Mouse (Mus musculus): ENCODE data around the gene Sh3d19.

Gene Sh3d19

DNA sequence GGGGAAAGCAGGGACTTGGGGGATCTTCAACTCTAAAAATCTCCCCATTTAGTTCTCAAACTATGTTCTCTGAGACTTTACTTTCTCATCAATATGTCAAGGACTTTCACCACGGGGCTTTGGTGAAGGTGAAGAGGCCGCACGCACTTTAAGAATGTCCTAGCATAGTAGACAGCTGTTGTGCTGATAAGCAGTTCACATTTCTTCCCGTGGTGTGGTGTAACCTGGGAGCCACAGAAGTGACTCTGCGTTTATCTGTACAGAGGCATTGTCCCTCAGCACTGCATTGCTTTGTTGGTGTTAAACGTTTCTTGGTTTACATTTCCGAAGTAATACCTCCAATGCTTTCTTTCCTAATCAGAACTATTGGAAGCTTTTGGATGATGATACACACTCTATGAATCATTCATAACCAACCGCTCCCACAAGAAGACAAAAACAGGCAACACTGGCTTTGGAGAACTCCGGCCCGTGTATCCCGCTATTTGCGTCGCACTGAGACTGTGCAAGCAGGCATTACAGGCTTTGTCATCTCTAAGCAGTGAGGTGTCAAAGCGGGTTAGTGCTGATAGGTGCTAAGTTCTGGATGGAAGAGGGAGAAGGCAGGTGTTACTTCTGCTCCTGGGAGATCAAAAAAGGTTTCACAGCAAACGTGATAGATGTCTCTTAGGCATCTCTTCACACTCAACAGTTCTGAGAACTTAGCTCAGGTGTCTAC lies 57.9 kb downstream of the Sh3d19 start:
- DNase-seq (ENCODE audit: low spot score), result no peak

DNA sequence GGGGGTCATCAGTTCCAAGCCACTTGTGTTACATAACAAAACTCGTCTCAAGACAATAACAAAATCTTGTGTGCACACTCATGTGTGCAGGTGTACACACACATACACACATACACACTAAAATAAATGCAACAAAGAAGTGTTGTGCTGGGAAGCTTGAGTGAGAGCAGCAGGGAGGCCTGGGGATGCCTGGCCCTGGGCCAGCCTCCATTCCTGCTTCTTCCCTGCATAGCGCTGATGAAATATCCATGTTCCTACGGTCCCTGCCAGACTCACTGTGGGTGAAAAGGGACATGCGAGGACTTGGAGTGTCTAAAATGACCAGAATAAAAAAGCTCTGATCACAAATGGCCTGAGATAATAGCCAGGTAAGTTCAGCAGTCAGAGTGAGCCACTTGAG lies 59.7 kb downstream of the Sh3d19 start:
- DNase-seq (ENCODE audit: low spot score), result no peak

DNA sequence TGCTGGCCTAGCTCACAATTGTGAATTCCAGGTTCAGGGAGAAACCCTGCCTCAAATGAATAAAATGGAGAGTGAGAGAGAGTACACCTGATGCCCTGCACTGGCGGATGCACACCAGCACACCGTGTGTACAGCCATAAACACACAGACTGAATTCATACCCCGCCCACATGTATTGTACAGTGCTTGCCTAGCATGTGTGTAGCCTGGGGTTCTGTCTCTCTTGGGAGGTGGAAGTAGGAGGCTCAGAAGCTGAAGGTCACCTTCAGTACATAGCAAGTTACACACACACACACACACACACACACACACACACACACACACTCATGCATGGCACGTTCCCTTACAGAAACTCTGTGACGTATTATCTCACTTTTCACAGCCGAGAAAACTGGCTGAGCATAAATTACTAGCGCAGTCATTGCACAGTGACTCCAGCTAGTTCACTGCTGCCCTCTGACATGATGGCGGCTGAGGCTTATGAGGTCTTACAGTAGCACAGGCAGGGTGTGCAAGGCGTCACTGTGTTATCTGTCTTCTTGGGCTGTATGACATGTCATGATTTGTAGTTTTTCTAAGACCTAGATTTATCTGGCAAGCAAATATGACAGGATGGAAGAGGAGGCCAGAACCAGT lies 62.7 kb downstream of the Sh3d19 start:
- DNase-seq (ENCODE audit: low spot score), result no peak

DNA sequence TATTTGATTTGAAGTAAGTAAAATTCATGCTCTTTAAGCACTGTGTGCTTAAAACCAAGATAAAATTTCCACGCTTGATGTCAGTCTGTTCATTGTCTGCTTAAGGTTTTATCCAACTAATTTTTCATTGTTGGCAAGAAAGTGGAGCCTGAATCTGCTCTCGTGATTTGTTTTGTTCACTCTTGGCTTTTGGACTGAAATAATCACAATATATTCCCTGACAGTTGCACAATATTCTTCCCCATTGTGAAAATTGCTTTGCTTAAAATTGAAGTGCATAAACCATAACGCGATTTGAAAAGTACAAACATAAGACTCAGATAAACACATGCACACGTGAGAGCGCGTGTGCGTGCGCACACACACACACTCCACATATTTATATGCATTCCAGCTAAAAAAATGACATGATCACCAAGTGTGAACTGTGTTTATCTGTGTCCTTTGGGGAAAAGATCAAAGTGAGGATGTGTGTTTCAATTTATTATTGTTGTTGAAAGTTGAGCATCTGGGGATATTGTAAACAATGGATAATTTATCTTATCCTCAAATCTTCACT lies 67.1 kb downstream of the Sh3d19 start:
- DNase-seq (ENCODE audit: low spot score), result no peak

DNA sequence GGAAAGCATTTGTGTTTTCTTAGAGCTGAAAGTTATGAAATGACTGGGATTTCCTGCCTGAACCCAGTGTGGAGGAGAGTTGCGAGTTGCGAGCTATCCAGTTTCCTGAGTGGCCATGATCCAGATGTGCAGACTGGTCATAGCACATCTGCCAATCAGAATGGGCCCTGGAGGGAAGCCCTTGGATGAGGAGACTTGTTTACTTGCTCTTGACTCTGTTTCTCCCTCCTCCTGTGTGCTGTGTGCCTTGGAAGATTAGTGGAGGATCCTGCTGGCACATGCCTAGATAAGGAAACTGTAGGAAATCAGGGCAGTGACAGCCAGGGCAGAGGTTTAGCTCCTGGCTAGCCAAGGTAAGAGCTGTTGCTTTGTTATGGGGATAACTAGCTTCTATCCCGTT lies 67.7 kb downstream of the Sh3d19 start:
- peak; percentile 25 for DNase-seq (ENCODE audit: low spot score)

DNA sequence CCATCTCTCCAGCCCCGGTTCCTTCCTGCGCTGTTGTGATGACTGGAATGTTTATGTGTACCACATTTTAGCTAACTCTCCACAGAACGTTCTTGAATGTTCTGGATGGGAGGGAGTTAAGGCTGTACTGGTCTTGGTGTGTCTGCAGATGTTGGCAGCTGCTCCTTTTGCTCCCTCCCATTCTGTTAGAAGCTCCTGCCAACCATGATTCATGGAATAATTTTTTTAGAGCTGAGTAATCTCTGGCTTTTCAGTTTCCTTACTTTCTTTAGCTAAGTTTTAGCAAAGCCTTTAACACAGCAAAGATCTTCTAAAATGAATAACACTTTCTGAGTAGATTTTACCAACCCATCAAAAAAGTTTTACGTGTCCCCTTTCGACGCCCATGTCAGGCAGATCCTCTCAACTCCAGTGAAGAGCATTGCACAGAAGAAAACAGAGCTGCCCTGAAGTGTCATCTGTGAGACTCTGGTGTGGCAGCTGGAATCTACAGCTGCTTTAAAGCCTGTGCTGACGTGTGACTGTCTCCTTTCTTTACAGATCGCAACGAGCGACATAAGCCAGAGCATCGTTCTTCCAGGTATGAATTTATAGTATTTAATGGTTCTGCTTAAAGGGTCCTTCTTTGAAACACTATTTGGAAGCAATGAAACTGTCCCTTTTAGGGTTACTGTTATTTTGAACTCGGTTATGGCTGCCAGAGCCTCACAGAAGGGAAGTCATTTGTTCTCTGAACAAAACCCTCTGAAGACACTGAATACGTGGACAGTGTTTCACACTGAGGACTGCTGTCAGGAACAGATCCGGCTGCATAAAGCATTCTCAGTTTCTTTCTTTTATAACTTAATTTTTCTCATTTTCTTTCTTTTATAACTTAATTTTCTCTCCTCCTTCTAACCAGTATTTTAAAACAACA lies 69.6 kb downstream of the Sh3d19 start:
- no peak for DNase-seq (ENCODE audit: low spot score)

DNA sequence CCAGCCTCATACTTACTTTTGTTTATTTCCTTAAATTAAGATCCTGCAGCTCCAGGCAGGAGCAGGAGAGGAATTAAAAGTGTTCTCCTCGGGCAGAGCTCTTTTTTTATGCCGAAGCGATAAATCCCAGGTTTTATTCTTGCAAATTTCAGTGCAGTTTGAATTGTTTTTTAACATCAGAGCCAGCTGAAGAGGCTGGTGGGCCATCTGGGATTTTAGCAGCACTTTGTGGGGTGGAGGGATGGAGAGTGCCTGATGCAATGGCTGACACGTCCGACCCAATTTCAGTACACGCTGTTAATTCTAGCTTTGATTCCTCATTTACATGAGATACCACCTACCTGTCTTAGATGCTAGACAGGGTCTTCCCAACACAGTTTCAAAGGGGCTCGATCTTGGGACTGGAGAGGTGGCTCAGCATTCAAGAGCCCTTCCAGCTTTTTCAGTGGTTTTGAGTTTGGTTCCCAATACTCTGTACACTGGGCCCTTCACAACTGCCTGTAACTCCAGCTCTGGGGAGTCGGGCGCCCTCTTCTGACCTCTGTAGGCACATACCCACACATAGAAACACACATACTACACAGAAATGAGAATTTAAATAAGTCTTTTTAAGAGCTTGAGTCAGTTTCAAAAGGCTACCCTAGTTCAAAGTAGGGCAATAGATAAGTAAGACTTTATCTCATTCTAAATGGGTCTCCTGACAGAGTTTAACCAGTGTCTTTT lies 76.9 kb downstream of the Sh3d19 start:
- no peak for DNase-seq (ENCODE audit: low spot score)

DNA sequence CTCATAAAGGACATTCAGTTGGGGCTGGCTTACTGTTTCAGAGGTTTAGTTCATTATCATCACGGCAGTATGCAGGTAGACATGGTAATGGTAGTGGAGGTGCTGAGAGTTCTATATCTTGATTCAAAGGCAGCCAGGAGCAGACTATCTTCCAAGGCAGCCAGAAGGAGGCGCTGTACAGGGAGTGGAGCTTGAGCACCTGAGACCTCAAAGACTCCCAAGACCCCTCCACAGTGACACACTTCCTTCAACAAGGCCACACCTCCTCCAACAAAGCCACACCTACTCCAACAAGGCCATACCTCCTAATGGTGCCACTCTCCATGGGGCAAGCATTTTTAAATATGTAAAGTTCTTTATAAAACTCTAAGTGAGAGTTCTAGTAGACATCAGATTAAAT lies 78.1 kb downstream of the Sh3d19 start:
- no peak for DNase-seq (ENCODE audit: low spot score)

DNA sequence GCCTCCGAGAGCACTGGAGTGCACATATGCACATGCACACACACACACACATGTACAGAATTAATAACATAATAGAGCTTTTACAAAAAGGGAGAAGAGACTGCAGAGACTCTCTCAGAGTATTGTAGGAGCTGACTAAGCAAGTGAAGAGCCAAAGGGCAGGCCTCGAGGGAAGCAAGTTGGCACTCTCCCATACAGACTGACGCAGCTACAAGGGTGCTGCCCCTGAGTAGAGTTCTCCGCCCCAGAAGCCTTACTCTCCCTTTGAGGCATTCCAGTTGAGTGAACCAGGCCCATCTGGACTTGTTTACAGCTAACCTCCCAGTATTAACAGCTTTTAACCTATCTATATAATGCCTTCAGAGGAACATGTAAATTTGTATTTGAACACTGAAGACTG lies 85.8 kb downstream of the Sh3d19 start:
- DNase-seq (ENCODE audit: low spot score), result peak; percentile 27

DNA sequence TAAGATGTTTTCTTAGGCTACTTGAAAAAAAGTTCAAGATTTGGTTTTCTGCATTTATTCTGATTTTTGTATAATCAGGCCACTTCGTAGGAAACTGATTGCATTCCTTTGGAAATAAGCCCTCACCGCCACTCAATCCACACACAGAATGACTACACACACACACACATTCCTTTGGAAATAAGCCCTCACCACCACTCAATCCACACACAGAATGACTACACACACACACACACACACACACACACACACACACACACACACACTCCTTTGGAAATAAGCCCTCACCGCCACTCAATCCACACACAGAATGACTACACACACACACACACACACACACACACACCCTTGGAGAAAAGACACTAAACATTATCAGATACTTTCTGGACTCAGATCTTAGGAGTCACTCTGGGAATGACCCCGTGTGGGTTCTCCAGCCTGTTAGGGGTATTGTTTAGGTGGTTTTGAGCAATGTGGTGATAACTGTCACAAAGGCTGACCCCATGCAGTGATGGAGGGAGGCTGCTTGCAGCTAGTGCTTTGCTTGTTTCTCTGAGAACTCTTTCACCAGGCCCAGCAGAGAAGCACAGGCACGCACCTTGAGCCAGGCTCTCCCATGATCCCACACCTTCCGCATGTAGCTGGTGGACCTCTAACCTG lies 86.7 kb downstream of the Sh3d19 start:
- DNase-seq (ENCODE audit: low spot score), result no peak

DNA sequence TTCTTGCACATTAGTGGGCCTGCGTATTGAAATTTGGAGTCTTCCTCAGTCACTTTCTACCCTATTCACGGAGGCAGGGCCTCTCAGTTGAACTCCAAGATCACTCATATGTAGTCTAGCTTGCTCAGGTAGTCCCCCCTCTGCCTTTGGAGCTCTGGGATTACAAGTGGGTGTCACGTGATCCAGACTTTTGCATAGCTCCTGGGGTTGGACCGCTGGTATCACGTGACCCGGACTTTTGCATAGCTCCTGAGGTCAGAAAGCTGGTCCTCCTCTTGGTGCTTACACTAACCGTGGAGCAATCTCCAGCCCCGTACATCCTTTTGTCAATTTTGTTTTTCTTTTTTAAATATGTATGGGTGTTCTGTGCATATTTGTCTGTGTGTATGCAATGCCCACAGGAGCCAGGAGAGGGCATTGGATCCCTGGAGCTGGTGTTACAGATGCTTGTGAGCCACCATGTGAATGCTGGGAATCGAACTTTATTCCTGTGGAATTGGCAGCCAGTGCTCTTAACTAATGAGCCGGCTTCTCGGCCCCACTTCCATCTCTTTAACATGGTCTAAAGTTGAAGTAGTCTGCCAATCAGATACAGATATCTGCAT lies 98.8 kb downstream of the Sh3d19 start:
- DNase-seq (ENCODE audit: low spot score), result no peak

DNA sequence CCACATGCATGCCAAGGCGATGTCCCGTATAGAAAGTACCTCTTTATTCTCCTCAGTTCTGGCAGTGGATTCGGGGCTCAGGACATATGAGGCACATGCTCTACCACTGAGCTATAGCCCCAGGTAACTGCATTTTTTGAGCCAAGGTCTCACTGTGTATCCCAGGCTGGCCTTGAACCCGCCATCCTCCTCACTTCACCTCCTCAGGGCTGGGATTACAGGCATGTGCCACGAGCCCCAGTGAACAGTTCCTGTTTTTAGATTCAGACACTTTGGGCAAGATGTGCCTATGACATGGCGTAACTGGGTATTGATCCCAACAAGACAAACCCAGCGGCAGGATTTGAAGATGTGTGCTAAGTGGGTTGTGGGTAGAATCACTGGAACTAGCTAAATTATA lies 99.9 kb downstream of the Sh3d19 start:
- no peak for DNase-seq (ENCODE audit: low spot score)

DNA sequence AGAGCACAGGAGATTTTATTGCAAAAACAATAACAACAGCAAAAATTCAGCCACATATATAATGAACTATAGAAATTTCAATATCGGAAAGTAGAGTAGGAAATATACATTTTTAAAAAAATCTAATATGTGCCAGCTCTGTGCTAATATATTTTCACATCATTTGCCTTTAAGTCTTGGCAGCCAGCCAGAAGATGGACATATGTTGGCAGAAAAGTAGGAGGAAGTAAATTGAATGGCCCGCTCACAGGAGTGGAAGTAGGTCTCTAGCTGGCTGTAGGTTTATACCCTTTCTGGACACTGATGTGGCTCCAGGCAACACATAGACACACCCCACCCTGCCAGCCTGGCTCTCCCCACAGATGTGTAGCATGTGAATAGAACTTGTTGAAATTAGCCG lies 101.2 kb downstream of the Sh3d19 start:
- no peak for DNase-seq (ENCODE audit: low spot score)

DNA sequence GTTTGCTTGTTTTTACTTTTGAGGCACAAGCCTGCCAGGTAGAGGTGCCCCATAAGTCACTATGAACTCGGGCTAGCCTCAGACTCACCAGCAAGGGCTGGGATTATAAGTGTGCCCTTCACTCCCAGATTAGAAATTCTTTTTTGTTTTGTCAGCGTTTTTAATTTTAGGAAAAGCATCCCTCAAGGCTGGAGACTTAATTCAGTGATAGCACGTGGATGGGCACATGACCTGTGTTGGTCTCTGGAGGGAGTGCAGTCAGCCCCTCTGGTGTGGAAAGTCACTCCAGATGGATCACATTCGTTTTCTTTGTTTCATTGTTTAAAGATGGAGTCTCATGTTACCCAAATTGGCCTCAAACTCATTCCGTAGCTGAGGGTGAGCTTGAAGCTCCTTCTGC lies 102.0 kb downstream of the Sh3d19 start:
- no peak for DNase-seq (ENCODE audit: low spot score)

DNA sequence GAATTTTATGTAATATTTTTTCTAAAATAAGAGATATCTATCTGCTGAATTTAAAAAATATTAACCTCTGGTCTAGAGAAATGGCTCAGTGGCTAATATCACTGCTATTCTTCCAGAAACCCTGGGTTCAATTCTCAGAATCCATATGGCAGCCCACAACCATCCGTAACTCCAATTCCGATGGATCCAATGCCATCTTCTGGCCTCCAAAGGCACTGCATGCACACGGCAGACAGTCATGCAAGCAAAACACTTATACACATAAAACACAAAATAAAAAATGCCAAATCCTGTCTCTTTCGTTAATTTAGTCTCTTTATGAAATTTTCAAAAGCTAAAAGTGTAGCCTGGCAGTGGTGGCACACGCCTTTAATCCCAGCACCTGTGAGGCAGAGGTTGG lies 104.7 kb downstream of the Sh3d19 start:
- DNase-seq (ENCODE audit: low spot score), result no peak

DNA sequence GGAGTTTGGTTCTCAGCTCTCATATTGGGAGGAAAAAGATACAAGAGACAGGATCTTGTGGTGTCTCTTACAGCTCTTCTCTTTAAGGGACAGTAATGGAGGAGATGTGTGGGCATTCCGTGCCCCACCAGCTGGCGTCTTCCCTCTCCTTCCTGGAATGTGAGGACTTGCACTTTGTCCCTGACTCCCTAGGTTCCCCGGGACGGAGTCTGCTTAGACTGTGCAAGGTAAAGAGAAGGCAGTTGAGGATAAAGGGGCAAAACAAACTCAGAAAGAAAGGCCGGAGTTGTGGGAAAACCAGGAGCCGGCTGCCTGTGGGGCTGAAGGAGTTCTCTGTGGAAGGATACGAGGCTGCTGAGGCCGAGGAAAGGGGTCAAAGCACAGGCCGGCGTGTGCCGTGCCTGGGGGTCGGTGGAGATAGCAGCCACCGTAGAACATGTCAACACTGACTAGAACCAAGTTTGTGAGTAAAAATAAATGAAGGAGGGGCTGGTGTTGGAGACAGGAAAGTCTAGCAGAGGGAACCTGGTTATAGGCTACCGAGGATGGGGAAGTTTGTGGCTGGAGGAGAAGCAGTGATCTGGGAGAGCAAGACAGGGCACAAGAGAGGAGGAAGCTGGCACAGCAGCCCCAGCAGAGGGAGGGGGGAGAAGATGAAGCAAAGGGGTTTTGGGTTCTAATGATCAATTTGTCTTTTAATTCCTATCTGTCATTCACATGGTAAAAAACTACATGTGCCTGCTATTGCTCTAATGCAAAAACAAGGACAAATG lies 105.8 kb downstream of the Sh3d19 start:
- no peak for DNase-seq (ENCODE audit: low spot score)

DNA sequence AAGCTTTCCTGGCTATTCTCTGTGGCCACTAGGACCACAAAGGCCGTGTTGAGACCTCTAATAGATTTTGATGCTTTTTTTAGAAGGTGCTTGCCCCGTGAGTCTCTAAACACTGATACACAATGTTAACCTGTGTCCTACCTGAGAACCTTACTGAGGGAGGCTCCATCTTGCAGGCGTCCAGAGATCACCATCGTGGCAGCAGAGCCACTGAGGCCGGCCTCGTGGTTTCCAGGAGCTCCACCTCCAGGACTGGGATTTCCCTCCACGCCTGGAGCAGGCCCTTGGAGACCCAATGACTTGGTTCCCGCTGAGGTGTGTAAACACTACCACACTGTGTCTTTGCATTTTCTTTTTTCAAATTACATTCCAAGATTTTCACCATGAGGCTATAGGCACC lies 112.1 kb downstream of the Sh3d19 start:
- no peak for DNase-seq (ENCODE audit: low spot score)

DNA sequence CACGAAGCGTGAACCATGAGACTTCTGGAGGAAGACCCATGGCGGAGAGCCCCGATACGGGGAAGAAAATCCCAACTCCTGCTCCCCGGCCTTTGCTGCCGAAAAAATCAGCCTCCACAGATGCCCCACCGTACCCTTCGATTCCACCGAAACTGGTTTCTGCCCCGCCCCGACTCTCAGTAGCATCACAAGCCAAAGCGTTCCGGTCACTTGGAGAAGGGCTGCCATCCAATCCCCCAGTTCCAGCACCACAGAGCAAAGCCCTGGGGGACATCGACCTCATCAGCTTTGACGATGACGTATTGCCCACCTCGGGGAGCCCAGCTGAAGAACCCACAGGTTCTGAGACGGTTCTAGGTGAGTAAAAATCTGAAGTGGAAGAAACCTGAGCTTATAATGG lies 114.1 kb downstream of the Sh3d19 start:
- no peak for DNase-seq (ENCODE audit: low spot score)

DNA sequence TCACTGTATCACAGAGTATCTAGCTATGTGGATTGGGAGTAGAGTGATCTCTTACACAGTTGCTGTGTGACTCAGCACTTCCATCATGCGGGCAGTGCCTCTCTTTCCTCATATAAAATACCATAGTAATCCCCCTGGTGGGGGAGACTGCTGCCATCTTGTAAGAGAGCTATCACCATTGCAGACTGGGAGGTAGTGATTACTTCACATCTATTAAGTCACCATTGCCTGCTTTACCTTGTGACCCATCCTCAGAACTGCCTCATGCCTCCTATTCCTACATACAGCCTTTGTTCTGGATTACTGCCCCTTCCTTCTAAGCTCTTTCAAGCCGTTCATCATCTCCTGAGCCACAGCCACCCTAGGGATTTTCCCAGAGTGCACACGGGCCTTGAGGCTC lies 117.0 kb downstream of the Sh3d19 start:
- no peak for DNase-seq (ENCODE audit: low spot score)

DNA sequence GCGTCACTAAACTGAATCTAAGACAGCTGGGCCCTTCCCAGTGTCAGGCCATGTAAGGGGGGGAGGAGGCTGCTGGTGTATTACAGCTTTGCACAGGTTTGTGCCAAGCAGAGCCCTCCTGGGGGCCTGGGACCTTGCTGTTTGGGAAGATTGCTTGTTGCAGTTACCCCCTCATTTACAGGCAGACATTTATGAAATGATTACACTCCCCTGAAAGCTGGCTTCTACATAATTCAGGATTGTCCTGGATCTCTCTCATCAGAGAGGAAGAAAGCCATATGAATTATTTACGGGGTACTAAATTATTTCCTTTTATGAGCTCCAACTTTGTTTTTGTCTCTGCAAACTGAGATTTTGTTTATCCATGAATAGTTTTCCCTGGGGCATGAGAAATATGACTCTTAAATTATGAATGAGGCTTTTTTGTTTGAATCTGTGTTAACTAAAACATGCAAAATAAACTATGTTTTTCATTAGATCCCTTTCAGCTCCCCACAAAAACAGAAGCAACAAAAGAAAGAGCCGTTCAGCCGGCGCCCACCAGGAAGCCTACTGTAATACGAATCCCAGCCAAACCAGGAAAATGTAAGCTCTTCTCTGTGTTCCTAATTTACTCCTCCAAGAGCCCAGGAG lies 122.4 kb downstream of the Sh3d19 start:
- DNase-seq (ENCODE audit: low spot score), result no peak
